Mouse (Mus musculus): ENCODE data around the gene Tcl1b3. TPM values are rescaled to one million over a fixed set of nuclear protein-coding genes. Genes with fewer than 3 reads are reported as not detected.
"Not testable (repeated sequence)": the region's sequence is repeated elsewhere in the genome, so short reads cannot be mapped to it uniquely, and the experiment has no call there.

The Tcl1b3 gene
- not detected in 2 replicates for polyA plus RNA-seq (2012; ENCODE audit: insufficient read depth, low replicate concordance)

- H3K4me1 ChIP-seq; H3K4me3 ChIP-seq (replicated peaks); H3K36me3 ChIP-seq (replicated peaks; ENCODE audit: low read length); H3K27me3 ChIP-seq (replicated peaks); H3K9me3 ChIP-seq: not testable (repeated sequence)
Observed at GRCm38 (mm10) chr12:105190743-105191142, at the start of gene Tcl1b3. Gene Tcl1b3, plus strand, starts transcription at chr12:105191043.

GRCm38 (mm10) chr12:105143096-105143495, 47.7 kb upstream of the Tcl1b3 start:
- Histone ChIP-seq H3K36me3 (replicated peaks; ENCODE audit: low read length) (no peaks in the 10 kb centered on the region), H3K9me3 (peaks cover 19% of the 10 kb centered on the region), H3K4me3 (replicated peaks) (no peak overlapping the region), H3K4me1 (no peaks in the 10 kb centered on the region), H3K27me3 (replicated peaks) (no peaks in the 10 kb centered on the region)
- TF ChIP-seq GATA1 (IDR thresholded peaks at IDR 0.05; ENCODE audit: borderline replicate concordance, low read length) (no peak), FLI1 (IDR thresholded peaks at IDR 0.05; ENCODE audit: low read length) (no peak)

- H3K9me3 ChIP-seq, result peaks cover 19% of the 10 kb centered on the region
- H3K4me1 ChIP-seq; H3K36me3 ChIP-seq (replicated peaks; ENCODE audit: low read length); H3K4me3 ChIP-seq (replicated peaks); H3K27me3 ChIP-seq (replicated peaks): not testable (repeated sequence)
Observed at GRCm38 (mm10) chr12:105144928-105145327, 45.9 kb upstream of the Tcl1b3 start.

GRCm38 (mm10) chr12:105145714-105146113, 45.1 kb upstream of the Tcl1b3 start, which contains the start of gene Tcl1b2:
Gene Tcl1b2, plus strand, starts transcription at chr12:105146014.
- H3K4me1 ChIP-seq, result no peaks in the 10 kb centered on the region
- peaks cover 23% of the 10 kb centered on the region for H3K9me3 ChIP-seq
- H3K27me3 ChIP-seq (replicated peaks), result no peaks in the 10 kb centered on the region
- no peak within 1 kb of the TSS for H3K4me3 ChIP-seq (replicated peaks)
- TF ChIP-seq FLI1 (IDR thresholded peaks at IDR 0.05; ENCODE audit: low read length), result no peak
- no peak for TF ChIP-seq GATA1 (IDR thresholded peaks at IDR 0.05; ENCODE audit: borderline replicate concordance, low read length)
- H3K36me3 ChIP-seq (replicated peaks; ENCODE audit: low read length), result no peaks in the 10 kb centered on the region

GRCm38 (mm10) chr12:105155286-105155685, 35.6 kb upstream of the Tcl1b3 start:
- peaks cover 29% of the 10 kb centered on the region for H3K9me3 ChIP-seq
- H3K4me3 ChIP-seq (replicated peaks); H3K36me3 ChIP-seq (replicated peaks; ENCODE audit: low read length); H3K27me3 ChIP-seq (replicated peaks); H3K4me1 ChIP-seq: not testable (repeated sequence)

GRCm38 (mm10) chr12:105158842-105159241, 32.0 kb upstream of the Tcl1b3 start:
- H3K9me3 ChIP-seq, result peaks cover 3% of the 10 kb centered on the region
- peaks cover 1% of the 10 kb centered on the region for H3K27me3 ChIP-seq (replicated peaks)
- H3K4me1 ChIP-seq, result no peaks in the 10 kb centered on the region
- no peaks in the 10 kb centered on the region for H3K36me3 ChIP-seq (replicated peaks; ENCODE audit: low read length)
- TF ChIP-seq GATA1 (IDR thresholded peaks at IDR 0.05; ENCODE audit: borderline replicate concordance, low read length) (no peak), FLI1 (IDR thresholded peaks at IDR 0.05; ENCODE audit: low read length) (no peak)
- no peak overlapping the region for H3K4me3 ChIP-seq (replicated peaks)

GRCm38 (mm10) chr12:105159390-105159789, 31.5 kb upstream of the Tcl1b3 start, which contains the start of gene Tcl1b1:
Gene Tcl1b1, plus strand, starts transcription at chr12:105159690.
- Histone ChIP-seq H3K4me1 (no peaks in the 10 kb centered on the region), H3K36me3 (replicated peaks; ENCODE audit: low read length) (no peaks in the 10 kb centered on the region), H3K27me3 (replicated peaks) (peaks cover 1% of the 10 kb centered on the region), H3K4me3 (replicated peaks) (no peak within 1 kb of the TSS), H3K9me3 (no peaks in the 10 kb centered on the region)
- TF ChIP-seq GATA1 (IDR thresholded peaks at IDR 0.05; ENCODE audit: borderline replicate concordance, low read length) (no peak), FLI1 (IDR thresholded peaks at IDR 0.05; ENCODE audit: low read length) (no peak)

GRCm38 (mm10) chr12:105166734-105167133, 24.1 kb upstream of the Tcl1b3 start:
- no peak overlapping the region for H3K4me3 ChIP-seq (replicated peaks)
- no peaks in the 10 kb centered on the region for H3K36me3 ChIP-seq (replicated peaks; ENCODE audit: low read length)
- TF ChIP-seq FLI1 (IDR thresholded peaks at IDR 0.05; ENCODE audit: low read length) (no peak), GATA1 (IDR thresholded peaks at IDR 0.05; ENCODE audit: borderline replicate concordance, low read length) (no peak)
- H3K27me3 ChIP-seq (replicated peaks), result peaks cover 3% of the 10 kb centered on the region
- peaks cover 8% of the 10 kb centered on the region for H3K9me3 ChIP-seq
- no peaks in the 10 kb centered on the region for H3K4me1 ChIP-seq

GRCm38 (mm10) chr12:105173366-105173765, 17.5 kb upstream of the Tcl1b3 start:
- Histone ChIP-seq H3K4me3 (replicated peaks) (no peak overlapping the region), H3K36me3 (replicated peaks; ENCODE audit: low read length) (no peaks in the 10 kb centered on the region), H3K4me1 (no peaks in the 10 kb centered on the region), H3K27me3 (replicated peaks) (no peaks in the 10 kb centered on the region), H3K9me3 (no peaks in the 10 kb centered on the region)
- TF ChIP-seq FLI1 (IDR thresholded peaks at IDR 0.05; ENCODE audit: low read length) (no peak), GATA1 (IDR thresholded peaks at IDR 0.05; ENCODE audit: borderline replicate concordance, low read length) (no peak)

GRCm38 (mm10) chr12:105174318-105174717, 16.5 kb upstream of the Tcl1b3 start:
- not testable (repeated sequence) for H3K36me3 ChIP-seq (replicated peaks; ENCODE audit: low read length); H3K9me3 ChIP-seq; H3K4me1 ChIP-seq; H3K27me3 ChIP-seq (replicated peaks); H3K4me3 ChIP-seq (replicated peaks)

GRCm38 (mm10) chr12:105176044-105176443, 14.8 kb upstream of the Tcl1b3 start, which contains the start of gene Tcl1b5:
Gene Tcl1b5, plus strand, starts transcription at chr12:105176344.
- not testable (repeated sequence) for H3K36me3 ChIP-seq (replicated peaks; ENCODE audit: low read length); H3K4me3 ChIP-seq (replicated peaks); H3K27me3 ChIP-seq (replicated peaks); H3K4me1 ChIP-seq; H3K9me3 ChIP-seq

- H3K27me3 ChIP-seq (replicated peaks), result not testable (repeated sequence)
Observed at GRCm38 (mm10) chr12:105181040-105181644, 9.7 kb upstream of the Tcl1b3 start.

GRCm38 (mm10) chr12:105188980-105189379, 1.9 kb upstream of the Tcl1b3 start:
- H3K27me3 ChIP-seq (replicated peaks); H3K9me3 ChIP-seq; H3K4me1 ChIP-seq; H3K36me3 ChIP-seq (replicated peaks; ENCODE audit: low read length); H3K4me3 ChIP-seq (replicated peaks): not testable (repeated sequence)

More at GRCm38 (mm10) chr12:105181040-105181644, 9.7 kb upstream of the Tcl1b3 start:
- not testable (repeated sequence) for H3K4me1 ChIP-seq; H3K36me3 ChIP-seq (replicated peaks; ENCODE audit: low read length); H3K4me3 ChIP-seq (replicated peaks); H3K9me3 ChIP-seq

- H3K27me3 ChIP-seq (replicated peaks); H3K4me3 ChIP-seq (replicated peaks); H3K9me3 ChIP-seq; H3K4me1 ChIP-seq; H3K36me3 ChIP-seq (replicated peaks; ENCODE audit: low read length): not testable (repeated sequence)
Observed at GRCm38 (mm10) chr12:105199684-105200497, 9.0 kb downstream of the Tcl1b3 start.

GRCm38 (mm10) chr12:105201657-105202056, 10.8 kb downstream of the Tcl1b3 start, which contains the start of gene Tcl1b4:
Gene Tcl1b4, plus strand, starts transcription at chr12:105201957.
- H3K36me3 ChIP-seq (replicated peaks; ENCODE audit: low read length); H3K4me3 ChIP-seq (replicated peaks); H3K9me3 ChIP-seq; H3K27me3 ChIP-seq (replicated peaks); H3K4me1 ChIP-seq: not testable (repeated sequence)

Data from megakaryocyte, embryonic 14.5 days (primary cell).